Mouse (Mus musculus): ENCODE data around the gene Tenm4.

DNA sequence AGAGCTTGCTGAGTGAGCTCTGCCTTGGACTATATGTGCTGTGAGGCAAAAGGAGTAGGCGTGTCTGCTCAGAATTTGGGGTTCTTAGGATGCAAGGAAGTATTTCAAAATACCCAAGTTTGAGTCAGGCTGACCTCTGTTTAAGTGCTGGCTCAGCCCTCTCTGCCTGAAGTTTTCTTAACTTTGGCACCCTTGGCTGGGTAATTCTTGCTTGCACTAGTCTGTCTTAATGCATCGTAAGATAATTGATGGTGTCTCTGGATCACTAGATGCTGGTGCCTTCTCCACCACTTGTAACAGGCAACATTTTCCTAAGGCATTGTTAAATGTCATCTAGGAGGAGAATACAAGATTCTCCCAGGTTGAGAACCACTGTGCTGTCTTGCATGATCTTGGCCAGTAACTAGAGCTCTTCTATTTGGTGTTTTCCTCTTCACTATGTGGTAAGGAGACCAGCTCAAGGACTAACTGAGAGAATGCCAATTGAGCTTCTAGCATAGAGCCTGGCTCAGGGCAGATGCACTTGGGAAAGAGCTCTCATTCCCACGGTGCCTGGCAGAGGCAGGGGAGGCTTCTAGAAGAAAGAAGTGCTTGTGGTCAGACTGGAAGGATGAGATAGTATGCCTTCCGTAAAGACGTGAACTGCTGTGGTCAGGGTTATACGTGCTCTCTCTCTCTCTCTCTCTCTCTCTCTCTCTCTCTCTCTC is 57.7 kb downstream of the Tenm4 start:
- TF ChIP-seq CTCF (IDR thresholded peaks at IDR 0.05; ENCODE audit: low read depth) (no peak), EP300 (IDR thresholded peaks at IDR 0.05; ENCODE audit: low read depth) (no peak)

Data from liver, embryonic 14.5 days (tissue).